Comparison of ENCODE assay signal across 24 mouse cellular contexts in genomic region chr3:140044898-140045297, GRCm38 (mm10).
DNase-seq lines count a peak whose midpoint lies in the region; ATAC-seq and TF ChIP-seq lines count a peak whose summit lies in the region.
"Had no signal": no experiment of that assay in that cellular context is flagged by ENCODE, and none has a peak within 500 bp of the region (broad histone marks: within the 10 kb centered on the region; RNA-seq: fewer than 3 reads in every experiment).

No protein-coding gene starts in this region.

- no peak overlapping the region for H3K4me2 ChIP-seq in hindbrain, embryonic 15.5 days
- no peak overlapping the region for H3K4me2 ChIP-seq in hindbrain, embryonic 13.5 days
- H3K4me2 ChIP-seq in lung, embryonic 14.5 days, result no peak overlapping the region
- no peak overlapping the region for H3K4me2 ChIP-seq in CH12.LX (ENCODE audit: insufficient read depth, low read depth, poor library complexity, severe bottlenecking)
- H3K4me2 ChIP-seq: forebrain, embryonic 13.5 days; heart, embryonic 13.5 days; hindbrain, embryonic 12.5 days had no signal

- no peaks in the 10 kb centered on the region for H3K36me3 ChIP-seq in hindbrain, embryonic 15.5 days
- H3K36me3 ChIP-seq in hindbrain, embryonic 13.5 days, result no peaks in the 10 kb centered on the region
- no peaks in the 10 kb centered on the region for H3K36me3 ChIP-seq in lung, embryonic 14.5 days (ENCODE audit: insufficient read depth)
- no peaks in the 10 kb centered on the region for H3K36me3 ChIP-seq in CH12.LX (replicated peaks in 1 of 2; ENCODE audit: control insufficient read depth in 1 of 2, insufficient read depth in 1 of 2, low read length in 1 of 2)
- H3K36me3 ChIP-seq: forebrain, embryonic 10.5 days; G1E; heart, embryonic 10.5 days; heart, embryonic 13.5 days; hindbrain, embryonic 12.5 days had no signal

- H3K9ac ChIP-seq in hindbrain, embryonic 15.5 days, result no peak overlapping the region
- H3K9ac ChIP-seq in hindbrain, embryonic 13.5 days, result no peak overlapping the region
- H3K9ac ChIP-seq in lung, embryonic 14.5 days, result no peak overlapping the region
- H3K9ac ChIP-seq in CH12.LX (ENCODE audit: insufficient read depth, low read depth), result no peak overlapping the region
- H3K9ac ChIP-seq: forebrain, embryonic 13.5 days; heart, embryonic 13.5 days; hindbrain, embryonic 12.5 days had no signal

- no peak overlapping the region for H3K27ac ChIP-seq in hindbrain, embryonic 15.5 days (replicated peaks)
- no peak overlapping the region for H3K27ac ChIP-seq in hindbrain, embryonic 13.5 days
- H3K27ac ChIP-seq in lung, embryonic 14.5 days (ENCODE audit: low read depth), result no peak overlapping the region
- no peak overlapping the region for H3K27ac ChIP-seq in CH12.LX (ENCODE audit: insufficient read depth, low read depth)
- H3K27ac ChIP-seq: forebrain, embryonic 10.5 days; forebrain, embryonic 13.5 days; heart, adult 2 months; heart, embryonic 10.5 days; heart, embryonic 13.5 days; hindbrain, embryonic 12.5 days had no signal

- H3K4me3 ChIP-seq in hindbrain, embryonic 15.5 days, result no peak overlapping the region
- H3K4me3 ChIP-seq in hindbrain, embryonic 13.5 days, result no peak overlapping the region
- H3K4me3 ChIP-seq in lung, embryonic 14.5 days (ENCODE audit: low read depth, low read length), result no peak overlapping the region
- H3K4me3 ChIP-seq in CH12.LX (replicated peaks in 1 of 3; ENCODE audit: low read depth in 2 of 3, low read length in 2 of 3, poor library complexity in 1 of 3), result no peak overlapping the region
- H3K4me3 ChIP-seq: forebrain, embryonic 10.5 days; forebrain, embryonic 13.5 days; heart, adult 2 months; heart, embryonic 10.5 days; heart, embryonic 13.5 days; hindbrain, embryonic 12.5 days had no signal

- TF ChIP-seq RAD21 in CH12.LX (IDR thresholded peaks at IDR 0.05; ENCODE audit: low read depth, low read length), result no peak

- in situ Hi-C loops in CH12.LX (cut with MboI; ENCODE audit: low pct_ligation_motif_present, low pct_unique_long_range_greater_than_20kb, low sequenced_read_pairs), result no loop called here

- ATAC-seq in hindbrain, embryonic 15.5 days (ENCODE audit: low FRiP score, low read depth), result 0 out of 2 replicates have a peak, but pooled peaks have one; percentile 38
- no peak for ATAC-seq in hindbrain, embryonic 13.5 days (ENCODE audit: low FRiP score)
- no peak for ATAC-seq in lung, embryonic 14.5 days (ENCODE audit: insufficient read depth)
- ATAC-seq: forebrain, embryonic 13.5 days; forebrain, embryonic 16.5 days; inflammation-experienced regulatory T-cells, adult 6 months; intestine, embryonic 16.5 days had no signal

- no peak for TF ChIP-seq CTCF in lung, embryonic 14.5 days (IDR thresholded peaks at IDR 0.05; ENCODE audit: low read depth)
- TF ChIP-seq CTCF in CH12.LX (conservative IDR thresholded peaks at IDR 0.05 in 1 of 2, IDR thresholded peaks at IDR 0.05 in 1 of 2; ENCODE audit: low read depth in 2 of 2, low read length in 2 of 2), result no peak

- no peaks in the 10 kb centered on the region for H3K27me3 ChIP-seq in hindbrain, embryonic 15.5 days
- H3K27me3 ChIP-seq in hindbrain, embryonic 13.5 days, result no peaks in the 10 kb centered on the region
- H3K27me3 ChIP-seq in lung, embryonic 14.5 days (ENCODE audit: insufficient read depth, low read length), result no peaks in the 10 kb centered on the region
- no peaks in the 10 kb centered on the region for H3K27me3 ChIP-seq in CH12.LX (replicated peaks)
- H3K27me3 ChIP-seq: forebrain, embryonic 13.5 days; heart, embryonic 13.5 days; hindbrain, embryonic 12.5 days had no signal

- peak; percentile 32 for DNase-seq in lung, embryonic 14.5 days
- no peak for DNase-seq in lung, adult 18-20 months
- no peak for DNase-seq in CH12.LX (ENCODE audit: extremely low read depth)
- no peak for DNase-seq in left cerebral cortex, adult 8-10 months (ENCODE audit: low spot score in 2 of 2)
- DNase-seq: adrenal gland, adult 2 months; adrenal gland, postnatal 14 days; cerebellum, adult 11-12 months; cerebellum, adult 8-10 months; gastrocnemius, postnatal 10 days; gastrocnemius, postnatal 36 days; heart, adult 2 months; heart, postnatal 14 days; heart, postnatal 4 days had no signal

- TF ChIP-seq EP300 in CH12.LX (IDR thresholded peaks at IDR 0.05; ENCODE audit: low read length), result no peak

- dilution Hi-C loops in CH12.LX (cut with MboI; ENCODE audit: extremely low pct_ligation_motif_present, extremely low pct_unique_long_range_greater_than_20kb, low sequenced_read_pairs), result no loop called here

- TF ChIP-seq POLR2A in CH12.LX (IDR thresholded peaks at IDR 0.05; ENCODE audit: low read depth, low read length), result no peak

- H3K79me2 ChIP-seq in CH12.LX (replicated peaks; ENCODE audit: control insufficient read depth, extremely low read depth, insufficient read depth, poor library complexity, severe bottlenecking), result no peaks in the 10 kb centered on the region

- H3K9me3 ChIP-seq in hindbrain, embryonic 15.5 days, result no peaks in the 10 kb centered on the region
- no peaks in the 10 kb centered on the region for H3K9me3 ChIP-seq in hindbrain, embryonic 13.5 days
- H3K9me3 ChIP-seq in lung, embryonic 14.5 days (ENCODE audit: low read depth, low read length), result no peaks in the 10 kb centered on the region
- H3K9me3 ChIP-seq in CH12.LX (replicated peaks; ENCODE audit: low read length), result no peaks in the 10 kb centered on the region
- H3K9me3 ChIP-seq: forebrain, embryonic 10.5 days; forebrain, embryonic 13.5 days; G1E; heart, embryonic 10.5 days; heart, embryonic 13.5 days; hindbrain, embryonic 12.5 days had no signal

- H3K4me1 ChIP-seq in hindbrain, embryonic 15.5 days (replicated peaks), result no peaks in the 10 kb centered on the region
- no peaks in the 10 kb centered on the region for H3K4me1 ChIP-seq in hindbrain, embryonic 13.5 days (replicated peaks)
- no peaks in the 10 kb centered on the region for H3K4me1 ChIP-seq in lung, embryonic 14.5 days (ENCODE audit: insufficient read depth)
- H3K4me1 ChIP-seq in CH12.LX (ENCODE audit: control insufficient read depth in 1 of 2, insufficient read depth in 2 of 2), result 0 out of 4 replicates have a peak, but pooled peaks cover 2% of the 10 kb centered on the region in 2 experiments
- H3K4me1 ChIP-seq: forebrain, embryonic 10.5 days; forebrain, embryonic 13.5 days; heart, embryonic 10.5 days; heart, embryonic 13.5 days; hindbrain, embryonic 12.5 days had no signal

TF ChIP-seq in CH12.LX, 34 proteins besides CTCF, POLR2A, EP300 and RAD21:
- no peak for TF ChIP-seq MXI1 (IDR thresholded peaks at IDR 0.05; ENCODE audit: low read depth, low read length)
- TF ChIP-seq MAFK (IDR thresholded peaks at IDR 0.05; ENCODE audit: insufficient replicate concordance, low read length), result 0 out of 2 replicates have a peak, but pooled peaks have one; percentile 8
